Mouse (Mus musculus) limb, embryonic 15.5 days (tissue): ENCODE data around the gene Kif9. TPM values are rescaled to one million over a fixed set of nuclear protein-coding genes. Genes with fewer than 3 reads are reported as not detected.

ENCODE experiments used
- ATAC-seq: fragments of 200-750 bp; cut with Nextera tagmentation; 2 replicates; pipeline ENCODE4 v1.8.0; 2017; ENCODE audit warnings: low read depth, moderate TSS enrichment; ENCODE audit not compliant: insufficient number of reproducible peaks, low FRiP score, low TSS enrichment
- H3K27ac ChIP-seq: fragments of 300-500 bp; sonication (generic); 2 replicates; pipeline ENCODE4 v1.5.1; 2015; ENCODE audit warnings: moderate library complexity, mild to moderate bottlenecking, inconsistent platforms
- H3K27me3 ChIP-seq: fragments of 300-500 bp; sonication (generic); 2 replicates; pipeline ENCODE4 v1.6.1; 2015; ENCODE audit warnings: inconsistent platforms
- H3K36me3 ChIP-seq: fragments of 300-500 bp; sonication (generic); 2 replicates; pipeline ENCODE4 v1.6.1; 2015; ENCODE audit warnings: inconsistent platforms
- H3K4me1 ChIP-seq: fragments of 300-500 bp; sonication (generic); 2 replicates; pipeline ENCODE4 v1.6.1; 2015; ENCODE audit warnings: inconsistent platforms
- H3K4me2 ChIP-seq: fragments of 300-500 bp; sonication (generic); 2 replicates; pipeline ENCODE4 v1.6.1; 2015; ENCODE audit warnings: mild to moderate bottlenecking, inconsistent platforms
- H3K4me3 ChIP-seq: fragments of 300-500 bp; sonication (generic); 2 replicates; pipeline ENCODE4 v1.5.1; 2015; ENCODE audit warnings: mild to moderate bottlenecking, inconsistent platforms
- H3K9ac ChIP-seq: fragments of 300-500 bp; sonication (generic); 2 replicates; pipeline ENCODE4 v1.6.1; 2015; ENCODE audit warnings: inconsistent platforms
- H3K9me3 ChIP-seq: fragments of 300-500 bp; sonication (generic); 2 replicates; pipeline ENCODE4 v1.6.1; 2016; ENCODE audit warnings: inconsistent platforms
- WGBS: fragments of 180-500 bp; shearing (Covaris S2); methylation state at CpG from one replicate; pipeline ENCODE4 v1.1.7; 2015; 5-methylcytosine and 5-hydroxymethylcytosine counted together
- polyA plus RNA-seq: library from polyadenylated mRNA; unstranded; fragments of >200 nt; fragmentation: Nextera tagmentation; extraction: Ambion mirVana; gene quantifications from 2 replicates; pipeline ENCODE4 v1.2.1, GENCODE M21; 2015

The Kif9 gene
- polyA plus RNA-seq, 1 experiment from 2014 or later: 0.95 TPM

GRCm38 (mm10) chr9:110460884-110461815 lies 15.6 kb upstream of the Kif9 start:
- Histone ChIP-seq H3K36me3 (0 out of 2 replicates have a peak, but pooled peaks cover 5% of the 10 kb centered on the region), H3K4me2 (no peak overlapping the region), H3K9me3 (no peaks in the 10 kb centered on the region), H3K27ac (no peak overlapping the region), H3K9ac (no peak overlapping the region), H3K27me3 (no peaks in the 10 kb centered on the region), H3K4me3 (no peak overlapping the region), H3K4me1 (no peaks in the 10 kb centered on the region)
- 85% methylated on average over 18 of the region's 18 CpGs for WGBS
- no peak for ATAC-seq

GRCm38 (mm10) chr9:110462321-110462720 lies 14.4 kb upstream of the Kif9 start:
- no peak overlapping the region for H3K4me3 ChIP-seq
- 69% methylated on average over 7 of the region's 7 CpGs for WGBS
- H3K27ac ChIP-seq: no peak overlapping the region
- ATAC-seq: no peak
- H3K27me3 ChIP-seq: no peaks in the 10 kb centered on the region
- no peaks in the 10 kb centered on the region for H3K9me3 ChIP-seq
- no peak overlapping the region for H3K9ac ChIP-seq
- no peak overlapping the region for H3K4me2 ChIP-seq
- no peaks in the 10 kb centered on the region for H3K4me1 ChIP-seq
- H3K36me3 ChIP-seq: 0 out of 2 replicates have a peak, but pooled peaks cover 3% of the 10 kb centered on the region

- no peak for ATAC-seq
- 0 out of 2 replicates have a peak, but pooled peaks cover 2% of the 10 kb centered on the region for H3K36me3 ChIP-seq
- WGBS: 93% methylated on average over 6 of the region's 6 CpGs
- no peak overlapping the region for H3K27ac ChIP-seq
- H3K9ac ChIP-seq: no peak overlapping the region
- no peaks in the 10 kb centered on the region for H3K4me1 ChIP-seq
- no peak overlapping the region for H3K4me3 ChIP-seq
- no peaks in the 10 kb centered on the region for H3K27me3 ChIP-seq
- no peaks in the 10 kb centered on the region for H3K9me3 ChIP-seq
- H3K4me2 ChIP-seq: no peak overlapping the region
These were observed 12.7 kb upstream of the Kif9 start for GRCm38 (mm10) chr9:110463983-110464591.

GRCm38 (mm10) chr9:110465336-110465735 lies 11.4 kb upstream of the Kif9 start:
- H3K27me3 ChIP-seq: no peaks in the 10 kb centered on the region
- no peaks in the 10 kb centered on the region for H3K9me3 ChIP-seq
- no peaks in the 10 kb centered on the region for H3K4me1 ChIP-seq
- WGBS: 93% methylated on average over 6 of the region's 6 CpGs
- no peak overlapping the region for H3K27ac ChIP-seq
- no peak overlapping the region for H3K4me2 ChIP-seq
- 0 out of 2 replicates have a peak, but pooled peaks cover 2% of the 10 kb centered on the region for H3K36me3 ChIP-seq
- no peak for ATAC-seq
- no peak overlapping the region for H3K9ac ChIP-seq
- H3K4me3 ChIP-seq: no peak overlapping the region

GRCm38 (mm10) chr9:110466179-110466578 lies 10.6 kb upstream of the Kif9 start:
- Histone ChIP-seq H3K4me3 (no peak overlapping the region), H3K9ac (no peak overlapping the region), H3K4me2 (no peak overlapping the region), H3K36me3 (0 out of 2 replicates have a peak, but pooled peaks cover 2% of the 10 kb centered on the region), H3K27me3 (no peaks in the 10 kb centered on the region), H3K9me3 (no peaks in the 10 kb centered on the region), H3K4me1 (no peaks in the 10 kb centered on the region), H3K27ac (no peak overlapping the region)
- no peak for ATAC-seq
- WGBS: 85% methylated on average over 3 of the region's 3 CpGs

GRCm38 (mm10) chr9:110477951-110478350 lies 1.2 kb downstream of the Kif9 start:
- 50% methylated on average over 11 of the region's 11 CpGs for WGBS
- no peak for ATAC-seq
- no peak overlapping the region for H3K4me2 ChIP-seq
- peaks cover 13% of the 10 kb centered on the region for H3K4me1 ChIP-seq
- no peak overlapping the region for H3K27ac ChIP-seq
- H3K4me3 ChIP-seq: no peak overlapping the region
- no peaks in the 10 kb centered on the region for H3K36me3 ChIP-seq
- H3K9ac ChIP-seq: no peak overlapping the region
- H3K9me3 ChIP-seq: no peaks in the 10 kb centered on the region
- peaks cover 11% of the 10 kb centered on the region; the same call in 1 of the 2 replicates for H3K27me3 ChIP-seq

- H3K9me3 ChIP-seq: no peaks in the 10 kb centered on the region
- no peak overlapping the region for H3K4me3 ChIP-seq
- H3K27ac ChIP-seq: no peak overlapping the region
- peaks cover 13% of the 10 kb centered on the region for H3K4me1 ChIP-seq
- H3K9ac ChIP-seq: no peak overlapping the region
- 79% methylated on average over 4 of the region's 4 CpGs for WGBS
- no peak for ATAC-seq
- peaks cover 11% of the 10 kb centered on the region; the same call in 1 of the 2 replicates for H3K27me3 ChIP-seq
- H3K4me2 ChIP-seq: no peak overlapping the region
- no peaks in the 10 kb centered on the region for H3K36me3 ChIP-seq
These were observed 1.9 kb downstream of the Kif9 start for GRCm38 (mm10) chr9:110478639-110479038.

- H3K27ac ChIP-seq: no peak overlapping the region
- no peak overlapping the region for H3K4me3 ChIP-seq
- no peaks in the 10 kb centered on the region for H3K27me3 ChIP-seq
- no peak for ATAC-seq
- no peak overlapping the region for H3K9ac ChIP-seq
- H3K9me3 ChIP-seq: 0 out of 2 replicates have a peak, but pooled peaks cover 3% of the 10 kb centered on the region
- no peaks in the 10 kb centered on the region for H3K4me1 ChIP-seq
- no peak overlapping the region for H3K4me2 ChIP-seq
- WGBS: 54% methylated on average over 4 of the region's 4 CpGs
- H3K36me3 ChIP-seq: no peaks in the 10 kb centered on the region
These were observed 12.1 kb downstream of the Kif9 start for GRCm38 (mm10) chr9:110488841-110489240.

GRCm38 (mm10) chr9:110490913-110491312 lies 14.2 kb downstream of the Kif9 start:
- 0 out of 2 replicates have a peak, but pooled peaks cover 3% of the 10 kb centered on the region for H3K9me3 ChIP-seq
- 62% methylated on average over 5 of the region's 5 CpGs for WGBS
- H3K36me3 ChIP-seq: no peaks in the 10 kb centered on the region
- H3K4me1 ChIP-seq: no peaks in the 10 kb centered on the region
- no peak overlapping the region for H3K9ac ChIP-seq
- no peak overlapping the region for H3K27ac ChIP-seq
- ATAC-seq: no peak
- H3K27me3 ChIP-seq: no peaks in the 10 kb centered on the region
- no peak overlapping the region for H3K4me3 ChIP-seq
- H3K4me2 ChIP-seq: no peak overlapping the region

GRCm38 (mm10) chr9:110525737-110526136 lies 49.0 kb downstream of the Kif9 start:
- H3K36me3 ChIP-seq: no peaks in the 10 kb centered on the region
- no peaks in the 10 kb centered on the region for H3K4me1 ChIP-seq
- 58% methylated on average over 2 of the region's 2 CpGs for WGBS
- H3K4me2 ChIP-seq: no peak overlapping the region
- H3K4me3 ChIP-seq: no peak overlapping the region
- no peak overlapping the region for H3K27ac ChIP-seq
- H3K27me3 ChIP-seq: no peaks in the 10 kb centered on the region
- H3K9me3 ChIP-seq: no peaks in the 10 kb centered on the region
- no peak for ATAC-seq
- no peak overlapping the region for H3K9ac ChIP-seq

- Histone ChIP-seq H3K9ac (no peak overlapping the region), H3K4me3 (no peak overlapping the region), H3K4me2 (no peak overlapping the region), H3K36me3 (no peaks in the 10 kb centered on the region), H3K27ac (no peak overlapping the region), H3K27me3 (no peaks in the 10 kb centered on the region), H3K9me3 (no peaks in the 10 kb centered on the region), H3K4me1 (peaks cover 10% of the 10 kb centered on the region)
- no peak for ATAC-seq
- 54% methylated on average over 9 of the region's 9 CpGs for WGBS
These were observed 52.4 kb downstream of the Kif9 start for GRCm38 (mm10) chr9:110529002-110529737.
